ENCODE assay signal across 23 mouse cellular contexts in the genomic region with DNA sequence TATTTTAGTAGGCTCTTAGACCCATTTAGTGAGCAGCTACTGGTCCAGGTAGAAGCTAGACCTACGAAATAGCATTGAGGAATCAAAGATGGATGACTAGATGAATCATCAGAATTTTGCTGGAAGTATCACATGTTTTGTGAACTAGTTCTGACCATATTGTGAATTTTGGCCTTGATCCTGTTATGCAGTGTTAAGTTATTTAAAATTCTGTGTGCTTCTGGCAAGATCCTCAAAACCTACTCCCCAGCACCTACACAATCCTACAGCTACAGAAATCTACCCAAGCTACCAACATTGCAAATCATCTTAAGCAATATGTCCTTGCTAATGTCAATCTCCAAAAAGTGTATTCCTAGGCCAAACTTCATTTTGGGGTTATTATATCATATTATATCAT.
DNase-seq lines count a peak whose midpoint lies in the region; ATAC-seq and TF ChIP-seq lines count a peak whose summit lies in the region.
"Had no signal": no experiment of that assay in that cellular context is flagged by ENCODE, and none has a peak within 500 bp of the region (broad histone marks: within the 10 kb centered on the region; RNA-seq: fewer than 3 reads in every experiment).

No protein-coding gene starts in this region.

- H3K4me3 ChIP-seq in forebrain, embryonic 14.5 days (ENCODE audit: low read depth, low read length): no peak overlapping the region
- no peak overlapping the region for H3K4me3 ChIP-seq in forebrain, embryonic 15.5 days
- no peak overlapping the region for H3K4me3 ChIP-seq in left cerebral cortex, adult 2 months
- H3K4me3 ChIP-seq: embryonic facial prominence, embryonic 12.5 days; forebrain, embryonic 13.5 days; heart, adult 2 months; heart, embryonic 15.5 days; hindbrain, embryonic 10.5 days had no signal

- TF ChIP-seq CTCF in left cerebral cortex, adult 2 months (IDR thresholded peaks at IDR 0.05): no peak

- H3K27me3 ChIP-seq in forebrain, embryonic 14.5 days (replicated peaks; ENCODE audit: control insufficient read depth, insufficient read depth, low read length): no peaks in the 10 kb centered on the region
- no peaks in the 10 kb centered on the region for H3K27me3 ChIP-seq in forebrain, embryonic 15.5 days
- H3K27me3 ChIP-seq: embryonic facial prominence, embryonic 12.5 days; forebrain, embryonic 13.5 days; heart, embryonic 15.5 days had no signal

- H3K4me1 ChIP-seq in forebrain, embryonic 14.5 days (ENCODE audit: control insufficient read depth, insufficient read depth, low read length): no peaks in the 10 kb centered on the region
- no peaks in the 10 kb centered on the region for H3K4me1 ChIP-seq in forebrain, embryonic 15.5 days
- H3K4me1 ChIP-seq: embryonic facial prominence, embryonic 12.5 days; forebrain, embryonic 13.5 days; heart, embryonic 15.5 days; hindbrain, embryonic 10.5 days had no signal

- peak; percentile 3 for DNase-seq in forebrain, embryonic 14.5 days (ENCODE audit: low spot score)
- peak; percentile 28 to 70 for DNase-seq in frontal cortex, adult 2 months (ENCODE audit: extremely low spot score in 1 of 2, low spot score in 1 of 2)
- DNase-seq in frontal cortex, postnatal 25 days (ENCODE audit: low spot score in 2 of 2): no peak
- DNase-seq in left cerebral cortex, adult 2 months (ENCODE audit: extremely low spot score in 1 of 2, low spot score in 2 of 2): no peak
- no peak for DNase-seq in left cerebral cortex, adult 8-10 months (ENCODE audit: low spot score in 2 of 2)
- DNase-seq in telencephalon, adult 2 months (ENCODE audit: low read depth, low spot score): peak; percentile 71
- DNase-seq: adrenal gland, adult 8-10 months; adrenal gland, postnatal 36 days; B cell, adult 2 months; cerebellum, adult 11-12 months; cerebellum, adult 9-10 months; cerebellum, postnatal 25 days; gastrocnemius, postnatal 14 days; heart, adult 2 months had no signal

- no peak overlapping the region for H3K4me2 ChIP-seq in forebrain, embryonic 14.5 days (ENCODE audit: low read length)
- H3K4me2 ChIP-seq in forebrain, embryonic 15.5 days (replicated peaks): no peak overlapping the region
- H3K4me2 ChIP-seq: embryonic facial prominence, embryonic 12.5 days; forebrain, embryonic 13.5 days; heart, embryonic 11.5 days; heart, embryonic 15.5 days; hindbrain, embryonic 14.5 days had no signal

- 0 out of 2 replicates have a peak, but pooled peaks cover 2% of the 10 kb centered on the region for H3K36me3 ChIP-seq in forebrain, embryonic 14.5 days (ENCODE audit: control insufficient read depth, insufficient read depth, low read length)
- 0 out of 2 replicates have a peak, but pooled peaks cover 3% of the 10 kb centered on the region for H3K36me3 ChIP-seq in forebrain, embryonic 15.5 days
- H3K36me3 ChIP-seq: embryonic facial prominence, embryonic 12.5 days; G1E; heart, embryonic 15.5 days; hindbrain, embryonic 10.5 days had no signal

- no peak overlapping the region for H3K9ac ChIP-seq in forebrain, embryonic 14.5 days (ENCODE audit: low read length)
- H3K9ac ChIP-seq in forebrain, embryonic 15.5 days (replicated peaks): no peak overlapping the region
- H3K9ac ChIP-seq: embryonic facial prominence, embryonic 12.5 days; forebrain, embryonic 13.5 days; heart, embryonic 15.5 days; hindbrain, embryonic 14.5 days had no signal

- H3K27ac ChIP-seq in forebrain, embryonic 14.5 days (ENCODE audit: low read depth, low read length): no peak overlapping the region
- H3K27ac ChIP-seq in forebrain, embryonic 15.5 days (replicated peaks): no peak overlapping the region
- peak overlapping the region; percentile 16; the same call in 1 of the 2 replicates for H3K27ac ChIP-seq in left cerebral cortex, adult 2 months
- H3K27ac ChIP-seq: embryonic facial prominence, embryonic 12.5 days; forebrain, embryonic 13.5 days; heart, adult 2 months; heart, embryonic 15.5 days; hindbrain, embryonic 10.5 days; hindbrain, embryonic 14.5 days had no signal

- no peaks in the 10 kb centered on the region for H3K9me3 ChIP-seq in forebrain, embryonic 14.5 days (replicated peaks; ENCODE audit: control insufficient read depth, low read length)
- no peaks in the 10 kb centered on the region for H3K9me3 ChIP-seq in forebrain, embryonic 15.5 days
- H3K9me3 ChIP-seq: embryonic facial prominence, embryonic 12.5 days; forebrain, embryonic 13.5 days; G1E; heart, embryonic 15.5 days; hindbrain, embryonic 10.5 days had no signal

- 72% methylated on average over 1 of the region's 1 CpGs for WGBS in forebrain, embryonic 14.5 days
- WGBS in forebrain, embryonic 15.5 days: 85% methylated on average over 1 of the region's 1 CpGs

- intact Hi-C loops in left cerebral cortex, adult 2 months (cut with DNase I): loop anchor here (1.0 kb wide), 1 partner anchor 77 kb away; no protein-coding TSS in a partner anchor

- ATAC-seq in forebrain, embryonic 14.5 days: no peak
- ATAC-seq in forebrain, embryonic 15.5 days (replicated peaks): no peak
- ATAC-seq: CD4-positive, CD25-positive, alpha-beta regulatory T cell, adult 4 months; forebrain, embryonic 13.5 days had no signal

Comparison
In these comparisons a context has a peak if more than half of its experiments do, and no peak if none do; other contexts are left out.
1. DNase-seq: peak in forebrain, embryonic 14.5 days (single experiment), frontal cortex, adult 2 months (2 of 2) and telencephalon, adult 2 months (single experiment); none in frontal cortex, postnatal 25 days (0 of 2), left cerebral cortex, adult 2 months (0 of 2) and left cerebral cortex, adult 8-10 months (0 of 2).